Mouse (Mus musculus) liver, embryonic 12.5 days (tissue): ENCODE measurements around the gene Carmil2. TPM values are rescaled to one million over a fixed set of nuclear protein-coding genes. Genes with fewer than 3 reads are reported as not detected.
A peak's percentile ranks its signal among the peaks of the same experiment; 100 is the strongest.

Source experiments
- ATAC-seq: fragments of 200-750 bp; cut with Nextera tagmentation; 2 replicates; pipeline ENCODE4 v1.8.0; 2017; ENCODE audit warnings: moderate number of reproducible peaks, mild to moderate bottlenecking, moderate library complexity
- H3K27ac ChIP-seq: fragments of 300-500 bp; sonication (generic); 2 replicates; pipeline ENCODE4 v1.5.1; 2016; ENCODE audit warnings: mild to moderate bottlenecking
- H3K27me3 ChIP-seq: fragments of 300-500 bp; sonication (generic); replicated peaks from 2 replicates; pipeline ENCODE4 v1.6.1; 2016; ENCODE audit warnings: mild to moderate bottlenecking, moderate library complexity
- H3K36me3 ChIP-seq: fragments of 300-500 bp; sonication (generic); 2 replicates; pipeline ENCODE4 v1.6.1; 2016; ENCODE audit warnings: mild to moderate bottlenecking, moderate library complexity
- H3K4me1 ChIP-seq: fragments of 300-500 bp; sonication (generic); 2 replicates; pipeline ENCODE4 v1.6.1; 2016
- H3K4me2 ChIP-seq: fragments of 300-500 bp; sonication (generic); 2 replicates; pipeline ENCODE4 v1.6.1; 2016; ENCODE audit warnings: mild to moderate bottlenecking, moderate library complexity
- H3K4me3 ChIP-seq: fragments of 300-500 bp; sonication (generic); 2 replicates; pipeline ENCODE4 v1.5.1; 2016; ENCODE audit warnings: mild to moderate bottlenecking, moderate library complexity
- H3K9ac ChIP-seq: fragments of 300-500 bp; sonication (generic); 2 replicates; pipeline ENCODE4 v1.6.1; 2016; ENCODE audit warnings: mild to moderate bottlenecking, moderate library complexity
- H3K9me3 ChIP-seq: fragments of 300-500 bp; sonication (generic); replicated peaks from 2 replicates; pipeline ENCODE4 v1.6.1; 2016; ENCODE audit warnings: mild to moderate bottlenecking, moderate library complexity
- WGBS: fragments of 180-500 bp; shearing (Covaris S2); methylation state at CpG from one replicate; pipeline ENCODE4 v1.1.7; 2016; ENCODE audit not compliant: insufficient replicate concordance; 5-methylcytosine and 5-hydroxymethylcytosine counted together
- polyA plus RNA-seq: library from polyadenylated mRNA; unstranded; fragments of >200 nt; fragmentation: Nextera tagmentation; extraction: Ambion mirVana; gene quantifications from 2 replicates; pipeline ENCODE4 v1.2.1, GENCODE M21; 2016

The Carmil2 gene
- polyA plus RNA-seq, 1 experiment from 2014 or later: 0.86 TPM

DNA sequence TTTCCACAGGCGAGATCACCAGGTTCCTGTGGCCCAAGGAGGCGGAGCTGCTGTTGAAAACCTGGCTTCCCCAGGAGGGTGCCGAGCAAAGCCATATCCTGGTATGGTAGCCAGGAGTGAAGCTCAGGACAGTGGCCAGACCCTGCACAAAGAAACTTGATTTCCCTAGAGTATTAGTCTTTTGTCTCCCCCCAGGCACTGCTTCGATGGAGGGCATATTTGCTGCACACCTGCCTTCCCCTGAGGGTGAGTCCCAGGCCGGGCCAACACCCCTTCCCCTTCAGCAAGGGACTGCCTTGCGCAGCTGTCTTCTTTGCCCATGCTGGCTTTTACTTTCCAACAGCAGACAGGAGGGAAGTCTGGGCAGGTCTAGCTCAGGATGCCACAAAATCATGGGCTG, 477 bp downstream of the Carmil2 start:
- no peak overlapping the region for H3K4me3 ChIP-seq
- no peak for ATAC-seq

DNA sequence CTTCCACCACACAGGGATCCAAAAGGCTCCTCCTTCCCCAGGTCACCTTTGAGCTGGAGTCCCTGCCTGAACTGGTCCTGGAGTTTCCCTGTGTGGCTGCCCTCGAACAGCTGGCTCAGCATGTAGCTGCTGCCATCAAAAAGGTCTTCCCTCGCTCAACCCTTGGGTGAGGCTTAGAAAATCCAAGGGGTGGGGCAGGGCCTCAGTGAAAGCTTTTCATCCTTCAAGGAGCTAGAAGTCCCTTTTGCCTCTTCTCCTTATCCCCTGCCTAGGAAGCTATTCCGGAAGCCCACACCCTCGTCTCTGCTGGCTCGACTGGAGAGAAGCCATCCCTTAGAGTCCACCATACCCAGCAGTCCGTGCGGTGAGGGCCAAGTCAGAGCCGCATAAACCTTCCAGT, 1.4 kb downstream of the Carmil2 start:
- H3K9ac ChIP-seq: no peak overlapping the region
- no peak for ATAC-seq
- H3K4me2 ChIP-seq: no peak overlapping the region
- peaks cover 3% of the 10 kb centered on the region; the same call in 1 of the 2 replicates for H3K27me3 ChIP-seq
- no peak overlapping the region for H3K27ac ChIP-seq
- peaks cover 13% of the 10 kb centered on the region; the same call in 1 of the 2 replicates for H3K4me1 ChIP-seq
- WGBS: 65% methylated on average over 8 of the region's 8 CpGs
- no peak overlapping the region for H3K4me3 ChIP-seq
- H3K36me3 ChIP-seq: peaks cover 21% of the 10 kb centered on the region
- H3K9me3 ChIP-seq: no peaks in the 10 kb centered on the region

More for the DNA sequence above, 477 bp downstream of the Carmil2 start:
- H3K9me3 ChIP-seq: no peaks in the 10 kb centered on the region
- H3K9ac ChIP-seq: no peak overlapping the region
- H3K27ac ChIP-seq: 0 out of 2 replicates have a peak overlapping the region, but pooled peaks have one; percentile 13
- H3K27me3 ChIP-seq: 0 out of 2 replicates have a peak, but pooled peaks cover 3% of the 10 kb centered on the region
- peaks cover 13% of the 10 kb centered on the region; the same call in 1 of the 2 replicates for H3K4me1 ChIP-seq
- peak overlapping the region; percentile 51 for H3K4me2 ChIP-seq
- H3K36me3 ChIP-seq: peaks cover 30% of the 10 kb centered on the region
- WGBS: 67% methylated on average over 6 of the region's 6 CpGs

DNA sequence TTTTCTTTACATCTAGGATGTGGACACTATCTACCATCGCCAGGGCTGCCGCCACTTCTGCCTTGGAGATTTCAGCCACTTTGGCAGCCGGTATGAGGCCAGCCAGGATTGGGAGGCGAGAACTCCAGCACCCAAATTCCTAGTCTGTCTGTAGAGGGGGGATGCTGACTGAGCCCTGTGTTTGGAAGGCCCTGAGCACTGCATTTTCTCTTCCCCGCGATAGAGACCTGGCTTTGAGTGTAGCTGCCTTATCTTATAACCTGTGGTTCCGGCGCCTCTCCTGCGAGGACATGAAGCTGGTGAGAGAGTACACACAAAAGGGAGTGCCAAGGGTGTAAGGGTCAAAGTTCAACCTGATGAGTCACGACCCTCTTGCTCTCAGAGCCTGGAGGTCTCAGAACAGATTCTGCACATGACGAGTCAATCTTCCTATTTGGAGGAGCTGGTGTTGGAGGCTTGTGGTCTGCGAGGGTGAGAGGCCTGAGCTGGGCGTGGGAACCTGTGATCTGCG, 2.2 kb downstream of the Carmil2 start:
- H3K4me2 ChIP-seq: no peak overlapping the region
- H3K4me3 ChIP-seq: no peak overlapping the region
- ATAC-seq: no peak
- peaks cover 13% of the 10 kb centered on the region for H3K36me3 ChIP-seq
- H3K9ac ChIP-seq: no peak overlapping the region
- H3K27ac ChIP-seq: no peak overlapping the region
- H3K4me1 ChIP-seq: peaks cover 13% of the 10 kb centered on the region; the same call in 1 of the 2 replicates
- H3K9me3 ChIP-seq: no peaks in the 10 kb centered on the region
- peaks cover 3% of the 10 kb centered on the region; the same call in 1 of the 2 replicates for H3K27me3 ChIP-seq
- 38% methylated on average over 14 of the region's 14 CpGs for WGBS

GRCm38 (mm10) chr8:105689256-105689982, 3.3 kb downstream of the Carmil2 start:
- no peaks in the 10 kb centered on the region for H3K9me3 ChIP-seq
- peaks cover 23% of the 10 kb centered on the region for H3K4me1 ChIP-seq
- peaks cover 12% of the 10 kb centered on the region for H3K27me3 ChIP-seq
- no peak overlapping the region for H3K27ac ChIP-seq
- ATAC-seq: no peak
- H3K36me3 ChIP-seq: peaks cover 2% of the 10 kb centered on the region
- no peak overlapping the region for H3K4me3 ChIP-seq
- H3K4me2 ChIP-seq: no peak overlapping the region
- 64% methylated on average over 35 of the region's 35 CpGs for WGBS
- no peak overlapping the region for H3K9ac ChIP-seq

DNA sequence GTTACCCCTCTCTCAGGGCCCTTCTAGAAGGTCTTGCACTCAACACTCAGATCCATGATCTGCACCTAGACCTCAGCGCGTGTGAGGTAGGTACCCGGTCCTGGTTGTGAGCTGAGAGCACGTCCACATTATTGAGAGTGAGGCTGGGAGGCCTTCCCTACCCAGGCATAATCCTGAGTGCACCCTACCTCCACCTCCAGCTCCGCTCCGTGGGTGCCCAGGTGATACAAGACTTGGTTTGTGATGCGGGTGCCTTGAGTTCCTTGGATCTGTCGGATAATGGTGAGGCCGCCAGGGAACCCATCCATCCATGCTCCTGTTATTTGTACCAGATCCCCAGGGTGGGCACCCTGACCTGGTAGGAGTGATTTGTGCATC, 3.9 kb downstream of the Carmil2 start:
- Histone ChIP-seq H3K4me3 (no peak overlapping the region), H3K9me3 (no peaks in the 10 kb centered on the region), H3K27me3 (peaks cover 17% of the 10 kb centered on the region), H3K4me1 (peaks cover 27% of the 10 kb centered on the region), H3K27ac (no peak overlapping the region), H3K36me3 (no peaks in the 10 kb centered on the region), H3K4me2 (no peak overlapping the region), H3K9ac (no peak overlapping the region)
- WGBS: 82% methylated on average over 9 of the region's 9 CpGs
- ATAC-seq: no peak

DNA sequence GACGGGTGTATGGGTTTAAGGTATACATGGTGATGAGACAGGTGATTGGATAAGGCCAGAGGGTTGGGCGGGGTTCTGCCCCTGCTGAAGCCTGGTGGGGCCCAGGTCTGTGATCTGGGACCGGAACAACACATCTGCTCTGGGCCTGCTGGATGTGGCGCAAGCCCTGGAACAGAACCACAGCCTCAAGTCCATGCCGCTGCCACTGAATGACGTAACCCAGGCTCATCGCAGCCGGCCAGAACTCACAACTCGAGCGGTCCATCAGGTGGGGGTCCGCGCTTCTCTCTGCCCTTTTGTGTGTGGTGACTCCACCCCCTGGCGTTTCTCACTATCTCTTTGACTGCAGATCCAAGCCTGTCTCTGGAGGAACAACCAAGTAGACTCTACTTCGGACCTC, 4.9 kb downstream of the Carmil2 start:
- no peaks in the 10 kb centered on the region for H3K36me3 ChIP-seq
- no peak for ATAC-seq
- no peak overlapping the region for H3K4me3 ChIP-seq
- no peak overlapping the region for H3K27ac ChIP-seq
- peaks cover 25% of the 10 kb centered on the region for H3K27me3 ChIP-seq
- no peak overlapping the region for H3K9ac ChIP-seq
- peaks cover 22% of the 10 kb centered on the region for H3K4me1 ChIP-seq
- 68% methylated on average over 14 of the region's 14 CpGs for WGBS
- no peak overlapping the region for H3K4me2 ChIP-seq
- no peaks in the 10 kb centered on the region for H3K9me3 ChIP-seq

- WGBS: 80% methylated on average over 11 of the region's 11 CpGs
- Histone ChIP-seq H3K27me3 (peaks cover 25% of the 10 kb centered on the region), H3K36me3 (peaks cover 12% of the 10 kb centered on the region), H3K27ac (no peak overlapping the region), H3K4me2 (no peak overlapping the region), H3K4me3 (no peak overlapping the region), H3K9ac (no peak overlapping the region), H3K9me3 (no peaks in the 10 kb centered on the region), H3K4me1 (peaks cover 30% of the 10 kb centered on the region)
- ATAC-seq: no peak
Measured at GRCm38 (mm10) chr8:105692449-105693182, 6.5 kb downstream of the Carmil2 start.

GRCm38 (mm10) chr8:105693648-105694047, 7.6 kb downstream of the Carmil2 start:
- peaks cover 23% of the 10 kb centered on the region for H3K36me3 ChIP-seq
- WGBS: 6% methylated on average over 28 of the region's 30 CpGs
- H3K4me1 ChIP-seq: peaks cover 26% of the 10 kb centered on the region
- H3K27me3 ChIP-seq: peaks cover 24% of the 10 kb centered on the region
- H3K27ac ChIP-seq: no peak overlapping the region
- peak overlapping the region; percentile 49 for H3K4me3 ChIP-seq
- peak; percentile 60 for ATAC-seq
- peak overlapping the region; percentile 85 for H3K4me2 ChIP-seq
- H3K9ac ChIP-seq: peak overlapping the region; percentile 37; the same call in 1 of the 2 replicates
- no peaks in the 10 kb centered on the region for H3K9me3 ChIP-seq

GRCm38 (mm10) chr8:105694051-105694799, 8.2 kb downstream of the Carmil2 start:
- H3K27ac ChIP-seq: no peak overlapping the region
- WGBS: 23% methylated on average over 40 of the region's 40 CpGs

DNA sequence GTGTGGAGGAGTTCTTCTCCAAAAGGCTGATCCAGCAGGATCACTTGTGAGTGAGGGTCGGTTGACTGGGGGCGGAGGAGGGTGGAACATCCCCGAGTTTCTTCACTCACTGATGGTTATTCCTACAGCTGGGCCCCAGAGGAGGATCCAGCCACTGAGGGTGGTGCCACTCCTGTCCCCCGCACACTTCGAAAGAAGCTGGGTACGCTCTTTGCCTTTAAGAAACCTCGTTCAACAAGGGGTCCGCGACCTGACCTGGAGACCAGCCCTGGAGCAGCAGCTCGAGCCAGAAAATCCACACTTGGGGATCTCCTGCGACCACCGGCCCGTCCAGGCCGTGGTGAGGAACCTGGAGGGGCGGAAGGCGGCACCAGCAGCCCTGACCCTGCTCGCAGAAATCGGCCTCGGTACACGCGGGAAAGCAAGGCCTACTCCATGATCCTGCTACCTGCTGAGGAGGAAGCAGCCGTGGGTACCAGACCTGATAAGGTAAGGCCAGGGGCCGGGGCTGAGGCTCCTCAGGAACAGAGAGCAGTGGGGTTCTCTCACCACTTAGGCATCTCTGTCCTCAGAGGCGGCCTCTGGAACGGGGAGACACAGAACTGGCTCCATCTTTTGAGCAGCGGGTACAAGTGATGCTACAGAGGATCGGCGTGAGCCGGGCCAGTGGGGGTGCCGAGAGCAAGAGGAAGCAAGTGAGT, 9.2 kb downstream of the Carmil2 start:
- Histone ChIP-seq H3K4me3 (no peak overlapping the region), H3K27me3 (peaks cover 21% of the 10 kb centered on the region), H3K9ac (no peak overlapping the region), H3K4me2 (no peak overlapping the region), H3K4me1 (peaks cover 35% of the 10 kb centered on the region), H3K27ac (no peak overlapping the region), H3K9me3 (no peaks in the 10 kb centered on the region), H3K36me3 (peaks cover 25% of the 10 kb centered on the region)
- no peak for ATAC-seq
- 72% methylated on average over 30 of the region's 30 CpGs for WGBS

More at GRCm38 (mm10) chr8:105694051-105694799, 8.2 kb downstream of the Carmil2 start:
- peaks cover 25% of the 10 kb centered on the region for H3K36me3 ChIP-seq
- peaks cover 26% of the 10 kb centered on the region for H3K4me1 ChIP-seq
- H3K9ac ChIP-seq: peak overlapping the region; percentile 37; the same call in 1 of the 2 replicates
- H3K27me3 ChIP-seq: peaks cover 21% of the 10 kb centered on the region
- no peak for ATAC-seq
- H3K4me3 ChIP-seq: peak overlapping the region; percentile 49
- H3K9me3 ChIP-seq: no peaks in the 10 kb centered on the region
- peak overlapping the region; percentile 85 for H3K4me2 ChIP-seq

DNA sequence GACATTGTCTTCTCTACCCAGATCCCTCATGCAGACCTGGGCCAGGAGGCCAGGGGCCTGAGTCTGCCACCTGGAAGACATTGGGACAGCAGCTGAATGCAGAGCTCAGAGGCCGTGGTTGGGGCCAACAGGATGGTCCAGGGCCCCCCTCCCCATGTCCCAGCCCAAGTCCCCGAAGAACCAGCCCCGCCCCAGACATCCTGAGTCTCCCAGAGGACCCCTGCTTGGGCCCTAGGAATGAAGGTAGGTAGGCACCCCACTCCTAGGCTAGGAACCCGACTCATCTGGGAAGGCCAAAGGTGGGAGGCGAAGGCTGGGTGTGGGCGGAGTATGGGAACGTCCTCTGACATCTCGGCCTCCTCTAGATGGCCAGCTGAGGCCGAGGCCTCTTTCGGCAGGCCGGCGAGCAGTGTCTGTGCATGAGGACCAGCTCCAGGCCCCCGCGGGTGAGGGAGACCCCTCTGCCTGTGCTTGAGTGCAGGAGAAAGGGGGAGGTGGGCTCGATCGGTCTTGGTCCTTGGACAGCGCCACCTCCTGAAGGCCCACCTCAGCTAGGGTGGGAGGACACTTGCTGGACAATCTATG, 11.2 kb downstream of the Carmil2 start:
- 85% methylated on average over 17 of the region's 17 CpGs for WGBS

More for the DNA sequence above, 11.2 kb downstream of the Carmil2 start:
- no peak overlapping the region for H3K27ac ChIP-seq
- H3K4me1 ChIP-seq: peaks cover 46% of the 10 kb centered on the region
- no peak overlapping the region for H3K4me2 ChIP-seq
- H3K4me3 ChIP-seq: no peak overlapping the region
- peaks cover 21% of the 10 kb centered on the region for H3K27me3 ChIP-seq
- ATAC-seq: no peak
- no peak overlapping the region for H3K9ac ChIP-seq
- peaks cover 25% of the 10 kb centered on the region for H3K36me3 ChIP-seq
- no peaks in the 10 kb centered on the region for H3K9me3 ChIP-seq
